Mouse (Mus musculus) erythroid progenitor cell, adult 5-6 weeks (primary cell): Measurements from ENCODE around the gene St8sia1. TPM values are rescaled to one million over a fixed set of nuclear protein-coding genes. Genes with fewer than 3 reads are reported as not detected.
"Not testable (repeated sequence)": the region's sequence is repeated elsewhere in the genome, so short reads cannot be mapped to it uniquely, and the experiment has no call there.

Experiments used
- ATAC-seq: replicated peaks from 2 replicates; pipeline ENCODE4 v1.8.0; 2016; ENCODE audit warnings: moderate number of reproducible peaks, mild to moderate bottlenecking, moderate TSS enrichment, inconsistent platforms; ENCODE audit not compliant: poor library complexity, low FRiP score, severe bottlenecking
- total RNA-seq, 2 experiments: library from RNA; stranded (forward) in 1 of 2; stranded (reverse) in 1 of 2; fragments of 150-400 nt in 1 of 2; fragments of 186-747, 209-891 nt in 1 of 2; gene quantifications; 2 replicates each; pipeline versions ENCODE4 v1.2.3 to v1.2.4; 2015 to 2017; ENCODE audit warnings: low replicate concordance in 2 of 2

The St8sia1 gene
- 1.7 TPM in 1 of 2 replicates, not detected in the other for total RNA-seq (2015; ENCODE audit: low replicate concordance)
- not detected in 2 replicates for total RNA-seq (2017; ENCODE audit: low replicate concordance)

GRCm38 (mm10) chr6:142964076-142964530 lies at the start of gene St8sia1:
St8sia1 (minus strand) TSS chr6:142964452.
- no peak for ATAC-seq

GRCm38 (mm10) chr6:143012513-143013215 lies 48.4 kb upstream of the St8sia1 start:
- no peak for ATAC-seq

GRCm38 (mm10) chr6:143008865-143009264 lies 44.6 kb upstream of the St8sia1 start:
- ATAC-seq: no peak

GRCm38 (mm10) chr6:143005209-143005608 lies 41.0 kb upstream of the St8sia1 start:
- ATAC-seq: not testable (repeated sequence)

GRCm38 (mm10) chr6:143004801-143005200 lies 40.5 kb upstream of the St8sia1 start:
- ATAC-seq: no peak

- no peak for ATAC-seq
These were observed 34.2 kb upstream of the St8sia1 start for GRCm38 (mm10) chr6:142998221-142998999.

- ATAC-seq: no peak
These were observed 32.6 kb upstream of the St8sia1 start for GRCm38 (mm10) chr6:142996887-142997286.

GRCm38 (mm10) chr6:142995567-142995966 lies 31.3 kb upstream of the St8sia1 start:
- no peak for ATAC-seq

- ATAC-seq: no peak
These were observed 30.6 kb upstream of the St8sia1 start for GRCm38 (mm10) chr6:142994821-142995220.

- no peak for ATAC-seq
These were observed 29.8 kb upstream of the St8sia1 start for GRCm38 (mm10) chr6:142993705-142994698.

GRCm38 (mm10) chr6:142992971-142993370 lies 28.7 kb upstream of the St8sia1 start:
- no peak for ATAC-seq

GRCm38 (mm10) chr6:142992099-142992498 lies 27.8 kb upstream of the St8sia1 start:
- ATAC-seq: no peak

GRCm38 (mm10) chr6:142991391-142992059 lies 27.3 kb upstream of the St8sia1 start:
- no peak for ATAC-seq

- no peak for ATAC-seq
These were observed 26.3 kb upstream of the St8sia1 start for GRCm38 (mm10) chr6:142990516-142990915.

- no peak for ATAC-seq
These were observed 25.2 kb upstream of the St8sia1 start for GRCm38 (mm10) chr6:142989495-142989894.

- ATAC-seq: peak; percentile 79
These were observed 24.5 kb upstream of the St8sia1 start for GRCm38 (mm10) chr6:142988753-142989152.

- no peak for ATAC-seq
These were observed 24.0 kb upstream of the St8sia1 start for GRCm38 (mm10) chr6:142988231-142988630.

- no peak for ATAC-seq
These were observed 23.4 kb upstream of the St8sia1 start for GRCm38 (mm10) chr6:142987616-142988015.

GRCm38 (mm10) chr6:142986706-142987105 lies 22.5 kb upstream of the St8sia1 start:
- not testable (repeated sequence) for ATAC-seq
